Mouse (Mus musculus): Measurements from ENCODE around the gene Cxcl17. TPM values are rescaled to one million over a fixed set of nuclear protein-coding genes. Genes with fewer than 3 reads are reported as not detected.

Cxcl17 gene
- polyA plus RNA-seq, 1 experiment from 2014 or later, result 1.2 TPM

GRCm38 (mm10) chr7:25395558-25396521, 16.8 kb downstream of the Cxcl17 start:
- Histone ChIP-seq H3K4me1 (replicated peaks) (peaks cover 42% of the 10 kb centered on the region), H3K36me3 (no peaks in the 10 kb centered on the region), H3K4me2 (peak overlapping the region; percentile 70), H3K27me3 (no peaks in the 10 kb centered on the region), H3K27ac (replicated peaks) (peak overlapping the region; percentile 83), H3K4me3 (peak overlapping the region; percentile 78), H3K9ac (peak overlapping the region; percentile 79), H3K9me3 (no peaks in the 10 kb centered on the region)
- WGBS, result 5% methylated on average over 49 of the region's 52 CpGs
- peak; percentile 96 for ATAC-seq (ENCODE audit: low FRiP score, low read depth)

GRCm38 (mm10) chr7:25395186-25395557, 17.5 kb downstream of the Cxcl17 start:
- peak; percentile 55 for ATAC-seq (ENCODE audit: low FRiP score, low read depth)
- H3K4me2 ChIP-seq, result peak overlapping the region; percentile 70
- peak overlapping the region; percentile 83 for H3K27ac ChIP-seq (replicated peaks)
- H3K4me1 ChIP-seq (replicated peaks), result peaks cover 47% of the 10 kb centered on the region
- no peaks in the 10 kb centered on the region for H3K9me3 ChIP-seq
- H3K27me3 ChIP-seq, result no peaks in the 10 kb centered on the region
- peak overlapping the region; percentile 79 for H3K9ac ChIP-seq
- WGBS, result under 1% methylated on average over 22 of the region's 22 CpGs
- no peaks in the 10 kb centered on the region for H3K36me3 ChIP-seq
- peak overlapping the region; percentile 78 for H3K4me3 ChIP-seq

- no peaks in the 10 kb centered on the region for H3K27me3 ChIP-seq
- peak overlapping the region; percentile 79 for H3K9ac ChIP-seq
- H3K9me3 ChIP-seq, result no peaks in the 10 kb centered on the region
- H3K36me3 ChIP-seq, result no peaks in the 10 kb centered on the region
- 8% methylated on average over 7 of the region's 7 CpGs for WGBS
- H3K4me1 ChIP-seq (replicated peaks), result peaks cover 50% of the 10 kb centered on the region
- peak overlapping the region; percentile 70 for H3K4me2 ChIP-seq
- peak overlapping the region; percentile 78 for H3K4me3 ChIP-seq
- no peak for ATAC-seq (ENCODE audit: low FRiP score, low read depth)
- peak overlapping the region; percentile 83 for H3K27ac ChIP-seq (replicated peaks)
These were observed 17.9 kb downstream of the Cxcl17 start for GRCm38 (mm10) chr7:25394754-25395153.

- ATAC-seq (ENCODE audit: low FRiP score, low read depth), result no peak
- 74% methylated on average over 8 of the region's 8 CpGs for WGBS
- Histone ChIP-seq H3K4me3 (peak overlapping the region; percentile 78), H3K27ac (replicated peaks) (no peak overlapping the region), H3K4me2 (peak overlapping the region; percentile 70), H3K36me3 (no peaks in the 10 kb centered on the region), H3K27me3 (no peaks in the 10 kb centered on the region), H3K4me1 (replicated peaks) (peaks cover 50% of the 10 kb centered on the region), H3K9me3 (no peaks in the 10 kb centered on the region), H3K9ac (no peak overlapping the region)
These were observed 19.1 kb downstream of the Cxcl17 start for GRCm38 (mm10) chr7:25393451-25394210.

- Histone ChIP-seq H3K9me3 (no peaks in the 10 kb centered on the region), H3K4me1 (replicated peaks) (peaks cover 50% of the 10 kb centered on the region), H3K9ac (no peak overlapping the region), H3K4me2 (peak overlapping the region; percentile 70; the same call in 1 of the 2 replicates), H3K4me3 (no peak overlapping the region), H3K27ac (replicated peaks) (no peak overlapping the region), H3K36me3 (peaks cover 4% of the 10 kb centered on the region), H3K27me3 (no peaks in the 10 kb centered on the region)
- no peak for ATAC-seq (ENCODE audit: low FRiP score, low read depth)
- WGBS, result 46% methylated on average over 7 of the region's 7 CpGs
These were observed 19.8 kb downstream of the Cxcl17 start for GRCm38 (mm10) chr7:25392851-25393250.

- H3K36me3 ChIP-seq, result peaks cover 13% of the 10 kb centered on the region
- no peaks in the 10 kb centered on the region for H3K27me3 ChIP-seq
- no peak for ATAC-seq (ENCODE audit: low FRiP score, low read depth)
- no peak overlapping the region for H3K4me3 ChIP-seq
- no peak overlapping the region for H3K4me2 ChIP-seq
- H3K4me1 ChIP-seq (replicated peaks), result peaks cover 47% of the 10 kb centered on the region
- H3K9me3 ChIP-seq, result no peaks in the 10 kb centered on the region
- no peak overlapping the region for H3K27ac ChIP-seq (replicated peaks)
- 79% methylated on average over 2 of the region's 2 CpGs for WGBS
- no peak overlapping the region for H3K9ac ChIP-seq
These were observed 20.7 kb downstream of the Cxcl17 start for GRCm38 (mm10) chr7:25391856-25392453.

GRCm38 (mm10) chr7:25390986-25391385, 21.7 kb downstream of the Cxcl17 start:
- Histone ChIP-seq H3K27ac (replicated peaks) (no peak overlapping the region), H3K9me3 (no peaks in the 10 kb centered on the region), H3K9ac (no peak overlapping the region), H3K4me1 (replicated peaks) (peaks cover 44% of the 10 kb centered on the region), H3K36me3 (peaks cover 22% of the 10 kb centered on the region), H3K4me3 (no peak overlapping the region), H3K27me3 (no peaks in the 10 kb centered on the region), H3K4me2 (no peak overlapping the region)
- no peak for ATAC-seq (ENCODE audit: low FRiP score, low read depth)
- 51% methylated on average over 2 of the region's 2 CpGs for WGBS

- no peaks in the 10 kb centered on the region for H3K27me3 ChIP-seq
- H3K4me2 ChIP-seq, result no peak overlapping the region
- ATAC-seq (ENCODE audit: low FRiP score, low read depth), result no peak
- H3K36me3 ChIP-seq, result peaks cover 24% of the 10 kb centered on the region
- no peak overlapping the region for H3K9ac ChIP-seq
- H3K4me1 ChIP-seq (replicated peaks), result peaks cover 44% of the 10 kb centered on the region
- H3K4me3 ChIP-seq, result no peak overlapping the region
- WGBS, result 53% methylated on average over 8 of the region's 8 CpGs
- H3K27ac ChIP-seq (replicated peaks), result no peak overlapping the region
- no peaks in the 10 kb centered on the region for H3K9me3 ChIP-seq
These were observed 22.5 kb downstream of the Cxcl17 start for GRCm38 (mm10) chr7:25390054-25390770.

- no peak overlapping the region for H3K27ac ChIP-seq (replicated peaks)
- no peak overlapping the region for H3K4me3 ChIP-seq
- no peak overlapping the region for H3K4me2 ChIP-seq
- H3K9ac ChIP-seq, result no peak overlapping the region
- H3K4me1 ChIP-seq (replicated peaks), result peaks cover 34% of the 10 kb centered on the region
- H3K27me3 ChIP-seq, result no peaks in the 10 kb centered on the region
- ATAC-seq (ENCODE audit: low FRiP score, low read depth), result no peak
- 91% methylated on average over 7 of the region's 7 CpGs for WGBS
- peaks cover 28% of the 10 kb centered on the region for H3K36me3 ChIP-seq
- no peaks in the 10 kb centered on the region for H3K9me3 ChIP-seq
These were observed 23.8 kb downstream of the Cxcl17 start for GRCm38 (mm10) chr7:25388916-25389315.

GRCm38 (mm10) chr7:25387811-25388440, 24.8 kb downstream of the Cxcl17 start:
- H3K9me3 ChIP-seq, result no peaks in the 10 kb centered on the region
- H3K36me3 ChIP-seq, result peaks cover 36% of the 10 kb centered on the region
- 95% methylated on average over 18 of the region's 18 CpGs for whole genome bisulfite sequencing

More at GRCm38 (mm10) chr7:25387811-25388440, 24.8 kb downstream of the Cxcl17 start:
- no peak overlapping the region for H3K27ac ChIP-seq (replicated peaks)
- H3K4me3 ChIP-seq, result no peak overlapping the region
- no peaks in the 10 kb centered on the region for H3K27me3 ChIP-seq
- H3K4me2 ChIP-seq, result no peak overlapping the region
- no peak overlapping the region for H3K9ac ChIP-seq
- peaks cover 24% of the 10 kb centered on the region for H3K4me1 ChIP-seq (replicated peaks)
- ATAC-seq (ENCODE audit: low FRiP score, low read depth), result no peak

Measured in hindbrain, embryonic 15.5 days (tissue).